In the genomic region with DNA sequence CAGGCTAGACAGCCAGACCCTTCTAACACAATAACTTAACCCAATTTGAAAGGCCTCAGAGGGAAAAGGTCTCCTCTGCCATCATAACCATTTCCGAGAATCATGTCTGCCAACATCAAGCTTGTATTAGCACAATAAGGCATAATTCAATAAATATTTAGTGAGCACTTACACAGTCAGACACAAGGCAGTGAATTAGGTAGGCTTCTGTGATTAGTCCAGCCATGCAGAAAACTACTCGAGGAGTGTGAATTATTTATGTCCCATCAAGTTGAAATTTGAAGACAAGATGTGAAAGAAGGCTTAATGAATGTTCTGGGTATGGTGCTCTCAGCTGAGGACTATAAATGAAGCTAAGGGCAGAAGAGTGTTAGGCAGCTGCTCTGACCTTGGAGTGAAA, we compare ENCODE assay signal across 24 mouse cellular contexts.
"Had no signal": no experiment of that assay in that cellular context is flagged by ENCODE, and none has a peak within 500 bp of the region (broad histone marks: within the 10 kb centered on the region; RNA-seq: fewer than 3 reads in every experiment).

No protein-coding gene starts in this region.

- H3K27ac ChIP-seq: layer of hippocampus, adult 2 months; limb, embryonic 10.5 days; limb, embryonic 13.5 days; liver, embryonic 12.5 days; liver, embryonic 15.5 days; lung, embryonic 15.5 days; midbrain, embryonic 10.5 days; midbrain, embryonic 15.5 days; stomach, postnatal 0 days had no signal

- H3K4me1 ChIP-seq: lung, embryonic 15.5 days; megakaryocyte, embryonic 14.5 days; midbrain, embryonic 15.5 days had no signal

- H3K4me2 ChIP-seq: limb, embryonic 13.5 days; liver, embryonic 12.5 days; liver, embryonic 15.5 days; lung, embryonic 15.5 days; midbrain, embryonic 15.5 days had no signal

- H3K36me3 ChIP-seq: limb, embryonic 10.5 days; limb, embryonic 13.5 days; liver, embryonic 12.5 days; liver, embryonic 15.5 days; lung, embryonic 15.5 days; midbrain, embryonic 10.5 days; midbrain, embryonic 15.5 days had no signal

- H3K4me3 ChIP-seq: layer of hippocampus, adult 2 months; limb, embryonic 10.5 days; limb, embryonic 13.5 days; liver, embryonic 12.5 days; liver, embryonic 15.5 days; lung, embryonic 15.5 days; megakaryocyte, embryonic 14.5 days; midbrain, embryonic 10.5 days; midbrain, embryonic 15.5 days had no signal

- H3K9me3 ChIP-seq: limb, embryonic 10.5 days; limb, embryonic 13.5 days; liver, embryonic 12.5 days; liver, embryonic 15.5 days; lung, embryonic 15.5 days; megakaryocyte, embryonic 14.5 days; midbrain, embryonic 10.5 days; midbrain, embryonic 15.5 days had no signal

- DNase-seq: kidney, adult 18-20 months; kidney, adult 9 months; kidney, postnatal 25 days; layer of hippocampus, adult 9-11 months; liver; lung, adult 18-20 months; lung, postnatal 10 days; lung, postnatal 36 days; right cerebral cortex, adult 18-20 months; right cerebral cortex, postnatal 14 days; right cerebral cortex, postnatal 4 days; thymus, adult 2 months; thymus, postnatal 14 days; thymus, postnatal 4 days had no signal

- H3K9ac ChIP-seq: limb, embryonic 13.5 days; liver, embryonic 12.5 days; liver, embryonic 15.5 days; lung, embryonic 15.5 days; midbrain, embryonic 15.5 days had no signal

- ATAC-seq: liver, embryonic 12.5 days; midbrain, embryonic 15.5 days had no signal

- H3K27me3 ChIP-seq: limb, embryonic 13.5 days; liver, embryonic 12.5 days; liver, embryonic 15.5 days; lung, embryonic 15.5 days; megakaryocyte, embryonic 14.5 days; midbrain, embryonic 15.5 days had no signal
